Mouse (Mus musculus): ENCODE results near the gene Pecam1.

The Pecam1 gene

DNA sequence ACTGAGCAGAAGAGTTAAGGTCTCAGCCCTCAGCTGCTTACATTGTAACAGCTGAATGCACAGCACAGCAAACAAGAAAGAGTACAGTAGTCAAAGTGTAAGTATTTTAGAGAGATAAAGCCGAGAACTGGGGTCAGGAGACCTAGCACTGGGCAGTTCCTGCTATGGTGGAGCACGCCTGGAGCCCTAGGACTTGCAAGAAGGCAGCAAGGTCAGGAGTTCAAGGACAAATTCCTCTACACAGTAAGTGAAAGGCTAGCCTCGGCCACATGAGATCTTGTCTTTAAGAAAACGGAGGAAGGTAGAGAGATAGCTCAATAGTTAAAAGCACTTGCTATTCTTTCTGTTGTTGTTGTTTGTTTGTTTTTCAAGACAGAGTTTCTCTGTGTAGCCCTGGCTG, 57.5 kb downstream of the Pecam1 start:
- no peak for DNase-seq (ENCODE audit: low read depth)

DNA sequence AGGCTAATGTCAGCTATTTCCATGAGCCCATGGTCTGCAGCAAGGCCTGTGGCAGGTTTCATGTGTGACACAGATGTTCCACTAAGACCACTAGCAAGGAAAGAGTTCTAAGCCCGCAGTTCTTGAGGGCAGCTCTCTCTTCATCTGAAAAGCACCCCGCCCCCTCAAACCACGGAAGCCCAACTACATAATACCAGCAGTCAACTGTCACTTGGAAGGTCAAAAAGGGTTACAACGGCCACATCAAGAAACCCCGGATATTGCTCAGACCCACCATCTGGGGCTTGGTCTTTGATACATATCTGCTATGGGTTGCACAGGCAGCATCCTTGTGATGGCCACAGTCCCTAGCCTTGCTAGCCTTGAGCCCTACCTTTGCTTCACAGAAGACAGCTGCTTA, 62.1 kb downstream of the Pecam1 start:
- DNase-seq (ENCODE audit: low read depth), result no peak

DNA sequence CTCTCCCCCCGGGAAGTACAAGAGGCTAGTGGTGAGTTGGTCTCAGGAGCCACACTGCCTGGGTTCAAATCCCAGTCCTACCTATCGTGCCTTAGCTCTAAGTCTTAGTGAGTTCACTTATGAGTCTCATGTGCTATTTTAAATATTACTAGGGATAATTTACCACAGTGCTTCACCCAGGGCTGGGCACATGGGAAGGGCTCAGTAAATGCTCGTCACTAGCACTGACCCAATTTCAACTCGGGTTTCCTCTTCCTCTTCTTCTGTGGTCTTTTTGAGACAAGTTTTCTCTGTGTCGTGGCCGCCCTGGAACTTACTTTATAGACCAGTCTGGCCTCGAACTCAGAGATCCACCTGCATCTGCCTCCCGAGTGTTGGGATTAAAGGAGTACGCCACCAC, 63.1 kb downstream of the Pecam1 start:
- DNase-seq (ENCODE audit: low read depth), result no peak

DNA sequence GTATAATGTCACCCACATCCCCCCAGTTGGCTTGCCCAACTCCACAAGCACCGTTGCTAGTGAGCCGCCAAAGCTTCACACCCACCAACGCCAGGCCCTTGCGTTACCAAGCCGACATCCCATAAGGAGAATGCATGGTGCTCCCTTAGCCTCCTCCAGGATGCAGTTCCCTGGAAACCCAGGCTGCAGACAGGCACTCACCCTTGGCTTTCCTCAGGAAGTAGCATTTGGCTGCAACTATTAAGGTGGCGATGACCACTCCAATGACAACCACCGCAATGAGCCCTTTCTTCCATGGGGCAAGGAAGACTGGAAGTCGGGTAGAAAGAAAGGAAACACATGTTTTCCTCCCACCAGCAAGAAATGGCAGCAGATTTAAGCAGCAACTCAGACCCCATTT, 66.4 kb downstream of the Pecam1 start:
- DNase-seq (ENCODE audit: low read depth), result no peak

DNA sequence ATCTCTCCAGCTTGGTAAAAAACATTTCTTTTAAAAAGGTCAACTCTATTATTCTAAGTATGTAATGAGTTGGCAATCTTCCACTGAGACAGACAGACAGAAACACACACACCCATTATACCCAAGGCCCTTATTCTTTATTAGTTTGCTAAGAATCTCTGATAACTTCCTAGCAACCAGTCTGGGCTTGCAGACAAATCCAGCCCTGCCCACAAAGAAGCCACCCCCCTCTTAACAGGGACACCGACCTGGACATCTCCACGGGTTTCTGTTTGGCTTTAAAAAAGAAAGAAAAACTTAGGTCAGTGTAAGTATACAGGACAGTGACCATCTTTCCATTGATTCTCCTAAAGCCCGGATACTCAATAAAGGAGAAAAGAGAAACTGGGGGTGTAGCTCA, 67.1 kb downstream of the Pecam1 start:
- no peak for DNase-seq (ENCODE audit: low read depth)

DNA sequence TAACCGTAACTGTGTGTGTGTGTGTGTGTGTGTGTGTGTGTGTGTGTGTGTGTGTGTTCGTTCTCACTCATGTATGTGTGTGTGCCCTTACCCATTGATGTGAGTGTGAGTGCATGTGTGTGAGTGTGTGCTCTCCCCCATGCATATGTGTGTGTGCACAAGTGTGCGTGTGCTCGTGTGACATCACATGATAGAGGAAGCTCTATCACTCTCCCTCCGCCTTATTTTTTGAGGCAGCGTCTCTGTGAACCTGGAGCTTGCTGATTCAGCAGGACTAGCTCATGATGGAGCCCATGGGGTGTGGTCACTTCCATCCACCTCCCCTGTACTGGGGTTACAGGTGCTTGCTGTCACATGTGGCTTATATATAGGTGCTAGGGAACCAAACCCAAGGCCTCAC, 69.3 kb downstream of the Pecam1 start:
- no peak for DNase-seq (ENCODE audit: low read depth)

DNA sequence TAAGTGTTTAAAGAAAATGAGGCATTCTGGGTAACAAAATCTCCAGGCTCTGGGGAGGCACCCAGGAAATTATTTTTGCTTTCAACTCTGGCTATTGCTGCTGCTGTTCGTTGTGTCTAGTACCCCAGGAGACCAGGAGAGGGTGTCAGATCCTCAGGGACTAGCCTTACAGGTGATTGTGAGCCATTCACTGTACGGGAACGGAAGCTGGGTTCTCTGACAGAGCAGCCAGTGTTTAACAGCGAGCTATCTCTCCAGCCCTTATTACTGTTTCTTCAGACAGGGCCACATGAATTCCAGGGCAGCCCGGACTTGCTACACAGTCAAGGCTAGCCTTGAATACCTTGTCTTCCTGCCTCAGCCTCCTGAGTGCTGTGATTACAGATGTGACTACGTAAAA, 70.6 kb downstream of the Pecam1 start:
- no peak for DNase-seq (ENCODE audit: low read depth)

DNA sequence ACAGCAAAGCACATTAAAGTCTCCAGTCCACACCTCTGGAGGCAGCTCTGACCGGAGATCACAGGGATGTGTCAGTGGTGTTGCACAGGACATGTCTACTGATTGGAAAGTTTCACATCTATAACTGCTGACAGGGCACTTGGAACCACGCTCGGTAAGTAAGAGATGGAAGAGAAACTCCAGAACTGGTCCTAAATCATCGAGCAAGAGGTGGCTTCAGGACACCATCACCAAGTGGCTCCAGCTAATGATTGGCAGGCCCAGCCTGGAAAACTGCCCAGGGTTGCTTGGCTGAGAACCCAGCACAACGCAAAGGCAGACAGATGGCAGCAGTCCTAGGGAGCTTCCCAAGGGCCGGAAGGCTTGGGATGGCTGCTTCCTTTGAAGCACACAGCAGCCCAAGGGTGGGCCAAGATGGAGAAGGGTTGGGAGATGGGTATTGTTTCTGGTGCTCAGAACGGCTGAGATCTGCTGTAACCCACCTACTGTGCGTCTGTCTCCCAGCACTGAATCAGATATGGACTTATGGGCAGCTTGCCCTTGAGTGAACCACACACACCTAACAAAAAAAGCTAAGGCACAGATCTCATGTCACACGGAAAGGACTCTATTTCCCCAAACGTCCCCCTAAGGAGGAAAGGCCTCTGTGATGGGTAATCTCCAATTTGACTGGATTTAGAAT, 72.4 kb downstream of the Pecam1 start:
- DNase-seq (ENCODE audit: low read depth), result no peak

DNA sequence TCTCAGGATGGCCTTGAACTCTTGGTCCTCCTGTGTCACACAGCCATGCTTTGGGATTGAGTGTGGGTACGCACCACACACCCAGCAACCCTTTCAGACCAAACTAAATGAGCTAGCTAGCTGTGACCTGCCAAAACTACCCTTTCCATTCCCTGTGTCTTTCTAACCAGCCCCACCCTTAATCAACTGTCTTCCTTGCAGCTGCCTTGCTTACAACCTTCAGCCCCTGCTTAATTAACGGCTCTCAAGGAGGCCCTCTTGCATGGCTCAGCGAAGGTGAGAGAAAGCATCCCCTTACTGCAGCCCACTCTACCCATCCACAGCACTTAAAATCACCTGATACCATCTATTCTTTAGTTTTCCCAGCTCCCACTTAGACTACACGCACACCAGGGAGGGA, 73.1 kb downstream of the Pecam1 start:
- DNase-seq (ENCODE audit: low read depth), result no peak

DNA sequence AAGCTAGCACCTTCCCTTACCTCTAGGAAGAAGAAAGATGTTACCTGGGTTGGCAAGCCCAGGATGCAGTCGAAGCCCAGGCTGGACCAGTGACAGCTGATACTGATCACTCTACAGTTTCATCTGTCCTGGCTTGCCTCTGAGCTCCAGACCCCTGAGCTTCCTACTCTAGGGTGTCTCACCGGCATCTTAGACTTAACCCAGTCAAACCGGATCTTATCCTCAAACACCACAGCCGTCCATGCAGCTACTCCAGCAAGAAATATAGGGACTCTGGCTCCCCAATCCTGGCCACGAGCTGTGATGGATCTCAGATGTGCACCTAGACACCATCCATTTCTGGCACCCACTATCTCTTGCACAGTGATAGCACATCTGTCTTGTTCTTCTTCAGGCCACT, 74.6 kb downstream of the Pecam1 start:
- no peak for DNase-seq (ENCODE audit: low read depth)

DNA sequence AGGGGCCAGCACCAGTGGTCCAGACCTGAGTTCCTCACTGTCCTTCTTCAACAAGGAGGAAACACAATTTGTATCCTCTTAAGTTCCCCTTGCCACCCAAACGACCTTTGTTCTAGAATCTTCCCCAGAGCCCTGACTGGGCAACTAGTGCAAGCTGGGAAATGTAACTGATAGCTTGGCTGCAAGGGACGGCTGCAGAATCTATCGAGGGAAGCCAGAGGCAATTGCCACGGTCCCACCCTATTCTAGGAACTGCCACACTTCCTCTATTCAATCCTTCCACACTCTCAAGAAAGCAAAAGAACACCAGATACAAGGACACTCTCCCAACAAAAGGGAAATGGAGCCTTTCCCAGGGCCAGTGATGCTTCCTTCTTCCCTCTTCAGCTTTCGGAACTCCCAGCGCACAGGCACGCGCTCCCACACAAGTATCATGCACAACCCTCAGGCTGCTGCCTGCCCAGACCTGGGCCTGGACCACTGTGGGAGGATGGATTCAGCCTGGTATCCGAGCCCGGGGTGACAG, 75.2 kb downstream of the Pecam1 start:
- DNase-seq (ENCODE audit: low read depth), result no peak

DNA sequence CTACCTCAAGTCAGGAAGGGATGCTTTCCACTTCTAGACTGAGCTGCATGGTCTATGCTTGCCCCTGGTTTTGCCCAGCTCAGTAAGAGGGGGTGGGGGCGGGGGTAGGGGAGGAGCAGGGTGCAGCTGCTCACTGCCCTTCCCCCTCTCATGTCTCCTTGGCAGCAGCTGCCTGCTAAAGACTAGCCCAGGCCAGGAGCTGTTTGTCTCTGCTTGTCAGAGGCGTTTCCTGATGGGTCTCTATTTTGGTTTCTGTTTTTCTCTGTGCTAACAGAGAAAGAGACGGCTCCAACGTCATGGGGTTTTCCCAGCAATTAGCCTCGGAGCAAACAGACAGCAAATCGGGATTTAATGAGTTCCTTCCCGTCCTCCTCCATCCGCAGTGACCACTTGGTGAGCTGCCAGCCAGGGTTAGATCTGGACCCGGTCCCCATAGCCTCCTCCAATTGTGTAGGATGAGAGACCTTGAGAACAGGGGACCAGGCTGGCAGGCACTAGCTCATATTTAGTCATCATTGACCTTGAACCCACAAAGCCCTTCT, 75.7 kb downstream of the Pecam1 start:
- no peak for DNase-seq (ENCODE audit: low read depth)

DNA sequence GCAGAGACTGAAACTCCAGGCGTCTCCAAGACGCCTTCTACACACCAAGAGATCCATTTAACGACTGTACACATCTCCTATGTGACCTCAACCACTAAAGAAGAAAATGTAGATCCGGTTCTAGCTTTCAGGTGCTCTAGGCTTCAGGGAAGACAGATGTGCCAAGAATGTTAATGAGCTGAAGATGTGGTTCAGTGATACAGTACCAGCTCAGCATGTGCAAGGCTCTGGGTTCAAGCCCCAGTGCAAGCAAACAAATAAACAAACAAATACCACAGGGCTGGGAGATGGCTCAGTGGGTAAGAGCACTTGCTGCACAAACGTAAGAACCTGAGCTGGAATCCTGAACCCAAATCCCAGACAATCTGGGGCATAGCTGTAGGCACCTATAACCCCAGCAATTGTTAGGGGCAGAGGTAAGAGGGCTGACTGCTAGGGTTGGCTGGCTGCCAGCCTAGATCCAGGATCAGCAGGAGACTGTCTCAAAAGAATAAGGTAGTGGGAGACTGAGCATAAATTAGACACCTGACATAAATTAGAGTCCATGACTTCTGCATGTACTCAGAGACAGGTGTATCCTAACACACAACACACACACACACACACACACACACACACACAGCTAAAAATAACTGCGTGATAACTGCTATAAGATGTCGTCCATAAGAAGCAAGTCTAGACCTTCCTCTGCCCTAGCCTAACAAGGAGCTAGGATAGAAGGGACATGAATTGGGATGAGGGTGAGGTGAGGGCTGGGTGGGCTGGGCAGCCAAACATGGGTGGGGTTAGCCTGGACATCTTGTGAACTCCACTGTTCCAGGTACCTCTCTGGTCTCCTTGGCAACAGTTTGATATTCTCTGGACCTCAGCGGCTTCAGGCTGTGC, 76.5 kb downstream of the Pecam1 start:
- DNase-seq (ENCODE audit: low read depth), result no peak

DNA sequence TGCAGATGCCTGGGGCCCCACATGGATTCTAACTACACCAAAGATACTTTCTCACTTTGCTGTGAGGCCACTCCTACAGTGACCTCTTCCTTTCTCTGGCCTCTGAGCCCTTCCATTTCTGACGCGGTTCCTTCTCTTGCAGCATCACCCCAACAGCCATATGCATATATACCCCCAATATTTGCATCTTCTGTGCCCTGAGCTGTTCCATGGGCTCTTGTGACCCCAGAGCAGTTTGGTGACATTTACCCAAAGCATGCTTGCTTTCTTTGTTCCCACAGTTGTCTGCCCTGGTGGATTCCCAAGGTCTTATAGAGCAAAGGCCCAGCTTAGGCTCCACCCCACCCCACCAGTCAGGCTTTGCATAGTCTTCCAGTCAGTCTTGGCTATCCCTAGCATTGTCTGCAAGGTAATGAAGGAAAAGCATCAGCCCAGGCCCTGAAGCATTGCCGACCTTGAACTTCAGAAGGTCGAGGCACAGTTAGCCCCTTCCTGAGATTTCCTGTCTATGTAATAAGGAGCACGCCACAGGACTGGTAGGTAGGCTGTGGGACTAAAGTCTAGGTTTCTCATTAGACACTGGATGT, 77.4 kb downstream of the Pecam1 start:
- no peak for DNase-seq (ENCODE audit: low read depth)

DNA sequence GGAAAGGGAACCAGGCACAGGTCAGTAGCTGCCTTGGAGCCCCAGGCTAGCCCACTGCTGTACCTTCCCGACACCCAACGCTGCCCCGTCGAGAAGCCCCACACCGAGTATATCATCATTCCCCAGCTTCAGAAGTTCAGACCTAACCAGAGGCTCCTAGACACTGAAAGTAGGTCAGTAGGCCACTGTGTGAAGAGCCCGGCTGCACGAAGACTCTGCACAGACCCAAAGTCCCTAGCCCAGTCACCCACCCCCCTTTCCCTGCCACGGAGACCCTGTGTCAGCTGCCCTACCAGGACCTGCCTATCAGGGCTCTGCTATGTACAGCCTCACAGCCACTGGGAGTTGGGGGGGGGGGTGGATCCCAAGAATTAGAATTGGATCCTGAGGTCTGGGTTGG, 78.6 kb downstream of the Pecam1 start:
- no peak for DNase-seq (ENCODE audit: low read depth)

DNA sequence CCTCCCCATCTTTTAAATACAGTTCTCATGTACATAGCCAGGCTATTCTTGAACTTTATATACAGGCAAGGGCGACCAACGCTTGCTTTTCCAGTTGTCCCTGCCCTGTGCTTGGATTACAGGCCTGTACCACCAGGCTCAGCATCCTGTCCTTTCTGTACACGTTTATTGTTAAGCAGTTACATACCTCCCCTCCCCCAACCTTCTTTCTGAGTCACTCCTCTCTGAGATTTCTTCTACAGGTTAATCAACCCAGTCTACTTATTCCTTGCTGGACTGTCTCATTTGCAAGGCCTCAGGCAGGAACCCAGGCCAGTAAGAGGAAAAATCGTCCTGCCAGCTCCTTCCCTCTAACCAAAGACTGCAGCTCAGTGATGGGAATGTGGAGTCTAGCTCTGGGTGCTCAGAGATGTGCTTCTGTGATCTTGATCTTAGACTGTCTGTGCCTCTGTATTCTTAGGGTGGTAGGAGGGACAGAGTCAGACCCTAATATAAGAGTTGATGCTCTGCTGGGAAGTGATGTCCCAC, 79.4 kb downstream of the Pecam1 start:
- no peak for DNase-seq (ENCODE audit: low read depth)

DNA sequence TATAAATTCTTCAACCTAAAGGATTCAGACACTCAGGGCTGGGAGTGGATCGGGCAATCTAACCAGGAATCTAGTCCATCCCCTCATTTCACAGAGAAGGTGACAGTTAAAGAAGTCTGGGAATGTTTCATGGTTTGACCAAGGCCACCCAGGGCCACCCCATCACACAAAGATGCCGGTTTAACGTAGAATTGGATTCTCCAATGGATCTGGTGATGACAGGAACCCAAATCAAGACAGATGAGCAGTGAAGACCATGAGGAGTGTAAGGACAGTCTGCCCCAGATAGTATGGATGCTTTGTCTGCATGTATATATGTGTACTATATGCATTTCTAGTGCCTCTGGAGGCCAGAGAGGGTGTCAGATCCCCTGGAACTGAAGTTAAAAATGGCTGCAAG, 80.2 kb downstream of the Pecam1 start:
- DNase-seq (ENCODE audit: low read depth), result no peak

DNA sequence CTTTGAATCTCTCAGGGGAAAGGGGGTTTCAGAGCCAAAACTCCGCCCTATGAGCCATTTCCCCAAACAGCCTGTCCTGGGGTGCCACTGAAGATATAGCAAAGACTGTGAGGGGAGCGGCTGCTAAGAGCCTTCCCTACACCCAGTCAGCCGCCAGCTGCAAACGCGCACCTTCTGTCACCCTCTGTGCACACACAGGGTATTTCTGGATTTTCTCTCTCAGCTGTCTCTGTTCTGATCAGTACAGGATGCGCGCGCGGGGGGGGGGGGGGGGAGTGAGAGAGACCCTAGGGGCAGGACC, 80.6 kb downstream of the Pecam1 start:
- no peak for DNase-seq (ENCODE audit: low read depth)

DNA sequence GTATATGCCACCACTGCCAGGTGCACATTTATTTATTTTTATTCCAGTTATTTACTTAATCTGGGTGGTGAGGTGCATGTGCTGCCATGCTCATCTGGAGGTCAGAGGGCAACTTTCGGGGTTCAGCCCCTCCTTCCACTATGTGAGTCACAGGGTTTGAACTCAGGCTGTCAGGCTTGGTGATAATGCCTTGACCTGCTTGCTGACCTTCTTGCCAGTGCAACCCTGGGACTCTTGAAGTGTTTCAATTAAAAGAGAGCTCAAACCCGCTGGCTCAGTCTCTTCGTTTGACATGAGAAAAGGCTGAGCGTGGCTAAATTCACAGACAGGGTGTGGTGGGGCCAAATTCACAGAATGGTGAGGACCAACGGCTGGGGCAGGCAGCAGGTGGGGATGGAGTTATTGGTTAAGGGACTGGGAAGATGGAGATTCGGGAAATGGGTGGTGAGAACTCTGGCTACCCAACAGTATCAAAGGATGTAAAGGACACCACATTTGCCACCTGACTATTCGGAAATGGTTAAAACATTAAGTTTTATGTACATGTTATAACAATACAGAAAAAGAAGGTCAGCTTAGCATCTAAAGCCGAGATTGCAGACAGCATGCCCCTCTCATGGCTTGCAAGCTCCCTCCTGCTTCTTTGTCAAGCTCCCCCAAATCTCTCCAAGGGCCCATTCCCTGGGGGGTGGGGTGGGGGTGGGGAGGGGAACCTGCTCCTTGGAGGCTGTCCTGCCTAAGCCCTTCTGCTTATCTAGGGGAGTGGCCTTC, 81.1 kb downstream of the Pecam1 start:
- no peak for DNase-seq (ENCODE audit: low read depth)

DNA sequence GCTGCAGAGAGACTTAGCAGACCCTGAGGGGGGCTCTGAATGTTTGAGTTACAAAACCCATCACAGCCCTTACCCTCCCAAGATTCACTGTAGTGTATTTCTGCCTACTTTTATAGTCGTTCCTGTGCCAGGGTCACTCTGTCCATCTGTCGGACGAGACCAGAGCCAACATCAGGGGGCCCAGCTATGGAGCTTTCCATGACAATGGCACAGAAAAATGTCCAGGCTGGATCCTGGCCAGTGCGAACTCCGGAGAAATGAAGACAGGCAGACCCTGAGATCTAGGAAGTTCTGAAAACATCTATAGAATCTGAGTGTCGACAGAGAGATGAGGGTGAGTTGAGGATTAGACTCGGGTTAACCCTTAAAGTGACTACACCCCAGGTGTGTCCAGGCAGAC, 82.1 kb downstream of the Pecam1 start:
- DNase-seq (ENCODE audit: low read depth), result no peak

DNA sequence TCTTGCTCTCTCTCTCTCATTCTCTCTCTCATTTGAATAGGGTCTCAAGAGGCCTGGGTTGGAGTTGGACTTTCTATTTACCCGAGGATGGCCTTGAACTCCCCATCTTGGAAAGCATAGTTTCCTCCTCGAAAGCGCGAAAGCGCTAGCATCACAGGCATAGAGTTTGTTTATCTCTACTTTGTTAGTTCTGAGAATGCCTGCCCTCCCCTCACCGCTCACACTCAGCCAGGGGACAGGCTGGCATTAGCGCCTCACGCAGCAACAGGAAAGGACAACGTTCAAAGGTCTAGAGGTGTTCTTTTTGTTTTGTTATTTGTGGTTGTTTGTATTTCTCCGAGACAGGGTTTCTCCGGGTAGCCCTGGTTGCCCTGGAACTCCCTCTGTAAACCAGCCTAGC, 82.6 kb downstream of the Pecam1 start:
- DNase-seq (ENCODE audit: low read depth), result no peak

Data from c-Kit-positive CD71-positive TER-119-negative erythroid progenitor cells, embryonic 14.5 days (primary cell).